Mouse (Mus musculus) liver, adult 2 months (tissue): ENCODE results near the gene Tmeff1. TPM values are rescaled to one million over a fixed set of nuclear protein-coding genes. Genes with fewer than 3 reads are reported as not detected.

ENCODE experiments used
- DNase-seq: peaks from one replicate; pipeline ENCODE4 v3.0.0-alpha.2; 2011; ENCODE audit warnings: low read depth, low spot score; ENCODE audit errors: extremely low read depth
- H3K27ac ChIP-seq: fragments of 200-500 bp; replicated peaks from 2 replicates; pipeline ENCODE4 v1.5.1; 2012; ENCODE audit warnings: low read depth, mild to moderate bottlenecking, control low read depth, inconsistent platforms, low read length; ENCODE audit not compliant: insufficient read depth
- H3K27me3 ChIP-seq: fragments of 200-500 bp; 2 replicates; pipeline ENCODE4 v1.6.1; 2012; ENCODE audit warnings: mild to moderate bottlenecking, moderate library complexity, low read length, inconsistent platforms; ENCODE audit not compliant: control insufficient read depth, insufficient read depth
- H3K36me3 ChIP-seq: fragments of 200-500 bp; 2 replicates; pipeline ENCODE4 v1.6.1; 2012; ENCODE audit warnings: low read length, inconsistent platforms; ENCODE audit not compliant: control insufficient read depth, insufficient read depth
- H3K4me1 ChIP-seq: fragments of 200-500 bp; 2 replicates; pipeline ENCODE4 v1.6.1; 2011; ENCODE audit warnings: low read length; ENCODE audit not compliant: control insufficient read depth, insufficient read depth
- H3K4me3 ChIP-seq: fragments of 200-500 bp; 2 replicates; pipeline ENCODE4 v1.5.1; 2011; ENCODE audit warnings: low read depth, mild to moderate bottlenecking, control low read depth, low read length, moderate library complexity; ENCODE audit not compliant: insufficient read depth
- H3K79me2 ChIP-seq: fragments of 200-500 bp; 2 replicates; pipeline ENCODE4 v1.6.1; 2012; ENCODE audit warnings: inconsistent platforms, mild to moderate bottlenecking, low read length, moderate library complexity; ENCODE audit not compliant: control insufficient read depth, insufficient read depth
- H3K9ac ChIP-seq: fragments of 200-500 bp; 2 replicates; pipeline ENCODE4 v1.6.1; 2012; ENCODE audit warnings: low read depth, mild to moderate bottlenecking, control low read depth, inconsistent platforms, low read length
- CTCF ChIP-seq: fragments of 200-500 bp; IDR thresholded peaks from 2 replicates; pipeline ENCODE4 v1.5.1; 2011; ENCODE audit warnings: low read depth, low read length, control low read depth
- POLR2A ChIP-seq: fragments of 200-500 bp; IDR thresholded peaks from 2 replicates; pipeline ENCODE4 v1.6.1; 2011; ENCODE audit warnings: low read length, control low read depth; ENCODE audit not compliant: insufficient read depth; ENCODE audit errors: extremely low read depth
- WGBS: fragments of 180-500 bp; shearing (Covaris S2); methylation state at CpG from one replicate; pipeline ENCODE4 v1.1.7; 2018; 5-methylcytosine and 5-hydroxymethylcytosine counted together
- polyA plus RNA-seq: library from polyadenylated mRNA; depleted of rRNA; stranded (reverse); fragments of >200 nt; gene quantifications from 2 replicates; pipeline ENCODE4 v1.2.3, GENCODE M21; 2012
- total RNA-seq: library from RNA; depleted of rRNA; stranded (reverse); fragments of >200 nt; gene quantifications from 2 replicates; pipeline ENCODE4 v1.2.3, GENCODE M21; 2014

The Tmeff1 gene
- total and polyA plus RNA-seq, 2 experiments, result 0.09 TPM; not detected in 1

DNA sequence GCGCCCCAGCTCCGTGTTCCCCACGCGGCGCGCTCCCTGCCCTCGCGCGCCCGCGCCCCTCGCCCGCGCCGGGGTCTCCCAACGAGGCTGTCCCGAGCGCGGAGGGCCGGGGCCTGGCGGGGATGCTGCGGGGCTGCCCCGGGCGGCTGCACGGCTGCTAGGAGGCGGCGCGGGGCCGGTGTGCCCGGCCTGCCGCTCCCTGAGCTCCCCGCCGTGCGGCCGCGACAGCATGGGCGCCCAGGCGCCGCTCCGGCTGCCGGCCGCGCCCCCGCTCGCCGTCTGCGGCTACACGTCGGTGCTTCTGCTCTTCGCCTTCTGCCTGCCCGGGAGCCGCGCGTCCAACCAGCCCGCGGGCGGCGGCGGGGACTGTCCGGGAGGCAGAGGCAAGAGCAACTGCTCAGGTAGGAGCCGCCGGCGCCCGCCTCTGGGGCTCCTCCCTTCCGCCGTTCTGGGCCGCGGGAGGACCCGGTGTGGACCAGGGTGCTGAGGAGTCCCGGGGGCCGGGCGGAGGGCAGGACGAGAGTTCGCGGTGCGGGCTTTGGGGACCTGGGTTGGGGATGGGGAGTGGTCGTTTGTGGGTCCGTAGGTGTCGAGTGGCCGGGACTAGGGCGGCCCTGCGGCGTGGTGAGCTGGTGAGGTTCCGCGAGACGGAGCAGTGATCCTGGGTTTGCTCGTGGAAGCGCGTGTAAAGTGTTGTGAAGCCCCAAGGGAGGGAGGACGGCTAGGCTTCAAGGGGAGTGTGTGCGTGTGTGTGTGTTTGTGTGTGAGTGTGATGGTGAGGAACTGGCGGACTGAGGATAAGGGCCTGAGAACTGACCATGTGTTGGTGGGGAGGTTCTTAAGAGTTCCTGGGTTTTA, 496 bp downstream of the Tmeff1 start:
- Histone ChIP-seq H3K79me2 (no peaks in the 10 kb centered on the region), H3K4me3 (peak overlapping the region; percentile 54), H3K4me1 (peaks cover 4% of the 10 kb centered on the region; the same call in 1 of the 2 replicates), H3K9ac (peak overlapping the region; percentile 21; the same call in 1 of the 2 replicates), H3K27me3 (peaks cover 19% of the 10 kb centered on the region), H3K36me3 (no peaks in the 10 kb centered on the region), H3K27ac (no peak overlapping the region)
- no peak for DNase-seq
- TF ChIP-seq CTCF, result no peak
- no peak for TF ChIP-seq POLR2A
- WGBS, result 2% methylated on average over 82 of the region's 92 CpGs

DNA sequence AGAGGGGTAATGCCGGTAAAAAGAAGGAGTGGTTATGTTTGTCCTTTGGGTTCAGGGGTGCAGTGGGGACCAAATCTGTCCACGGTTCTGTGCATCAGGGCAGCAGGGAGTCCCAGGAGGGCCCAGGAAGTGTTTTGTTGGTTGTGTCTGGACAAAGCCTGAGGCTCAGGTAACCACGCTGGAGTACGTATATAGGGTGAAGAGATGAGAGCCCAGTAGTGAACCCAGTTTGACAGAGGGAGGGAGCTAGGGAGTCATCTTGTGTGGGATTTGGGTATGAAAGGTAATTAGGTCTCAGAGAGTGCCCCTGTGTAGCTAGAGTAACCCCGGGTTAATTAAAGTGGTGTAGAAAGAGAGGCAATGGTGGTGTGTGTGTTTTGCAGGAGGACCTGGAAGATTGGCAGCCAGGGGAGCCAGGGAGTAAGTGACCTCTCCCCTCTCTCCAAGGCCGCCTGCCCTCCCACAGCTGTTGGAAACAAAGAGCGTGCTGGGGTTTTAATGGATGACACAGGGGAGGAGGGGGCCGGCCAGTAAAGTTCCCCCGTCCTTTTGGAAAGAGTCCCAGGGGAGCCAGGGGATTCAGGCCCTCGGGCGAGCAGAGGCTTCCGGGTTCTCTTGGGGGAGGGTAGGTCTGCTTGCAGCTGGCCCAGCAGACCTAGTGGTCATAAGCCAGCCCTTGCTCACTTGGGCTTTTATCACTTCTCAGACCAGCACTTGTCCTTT, 1.3 kb downstream of the Tmeff1 start:
- no peak overlapping the region for H3K27ac ChIP-seq
- WGBS, result 46% methylated on average over 12 of the region's 12 CpGs
- H3K9ac ChIP-seq, result no peak overlapping the region
- TF ChIP-seq CTCF, result no peak
- TF ChIP-seq POLR2A, result no peak
- no peaks in the 10 kb centered on the region for H3K79me2 ChIP-seq
- H3K27me3 ChIP-seq, result peaks cover 19% of the 10 kb centered on the region
- peaks cover 4% of the 10 kb centered on the region; the same call in 1 of the 2 replicates for H3K4me1 ChIP-seq
- no peak overlapping the region for H3K4me3 ChIP-seq
- H3K36me3 ChIP-seq, result no peaks in the 10 kb centered on the region
- no peak for DNase-seq

DNA sequence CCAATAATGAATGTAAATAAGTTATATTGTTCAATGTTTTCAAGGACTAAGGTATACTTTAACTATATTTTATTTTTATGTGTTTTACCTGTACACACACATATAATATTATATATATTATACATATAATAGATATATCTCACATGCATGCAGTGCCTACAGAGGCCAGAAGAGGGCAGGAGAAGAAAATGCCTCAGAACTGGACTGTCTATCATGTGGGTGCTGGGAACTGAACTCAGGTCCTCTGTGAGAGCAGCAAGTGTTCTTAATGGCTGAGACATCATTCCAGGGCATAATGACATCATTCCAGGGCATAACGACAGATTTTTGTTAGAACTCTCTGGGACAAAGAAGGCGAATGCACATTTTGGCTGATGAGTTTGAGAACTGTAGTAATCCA, 2.6 kb downstream of the Tmeff1 start:
- peaks cover 4% of the 10 kb centered on the region; the same call in 1 of the 2 replicates for H3K4me1 ChIP-seq
- WGBS, result 97% methylated on average over 2 of the region's 2 CpGs
- DNase-seq, result no peak
- peaks cover 19% of the 10 kb centered on the region for H3K27me3 ChIP-seq
- no peak overlapping the region for H3K9ac ChIP-seq
- no peaks in the 10 kb centered on the region for H3K36me3 ChIP-seq
- H3K79me2 ChIP-seq, result no peaks in the 10 kb centered on the region
- H3K4me3 ChIP-seq, result no peak overlapping the region
- TF ChIP-seq CTCF (no peak), POLR2A (no peak)
- H3K27ac ChIP-seq, result no peak overlapping the region

DNA sequence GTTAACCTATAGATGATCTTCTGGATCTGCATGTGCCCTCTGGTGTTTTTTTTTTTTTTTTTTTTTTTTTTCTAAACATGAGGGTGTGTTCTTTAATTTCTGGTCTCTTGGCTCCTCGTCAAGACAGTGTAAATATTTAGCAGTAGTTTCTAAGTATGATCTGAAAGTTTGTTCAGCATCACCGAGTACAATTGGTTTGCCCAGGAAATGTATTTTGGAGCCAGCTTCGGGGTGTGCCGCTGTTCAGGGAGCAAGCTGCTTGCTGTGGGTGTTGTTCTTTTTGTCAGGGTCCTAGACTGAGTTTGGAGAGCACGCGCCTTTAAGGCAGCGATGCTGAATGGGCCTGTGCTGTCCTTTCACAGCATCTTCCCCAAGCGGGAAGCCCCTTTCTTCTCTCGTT, 3.6 kb downstream of the Tmeff1 start:
- TF ChIP-seq POLR2A (no peak), CTCF (no peak)
- no peak overlapping the region for H3K9ac ChIP-seq
- no peak overlapping the region for H3K4me3 ChIP-seq
- WGBS, result 47% methylated on average over 9 of the region's 9 CpGs
- no peaks in the 10 kb centered on the region for H3K79me2 ChIP-seq
- H3K27me3 ChIP-seq, result peaks cover 19% of the 10 kb centered on the region
- H3K27ac ChIP-seq, result no peak overlapping the region
- H3K4me1 ChIP-seq, result peaks cover 4% of the 10 kb centered on the region; the same call in 1 of the 2 replicates
- DNase-seq, result no peak
- H3K36me3 ChIP-seq, result no peaks in the 10 kb centered on the region

DNA sequence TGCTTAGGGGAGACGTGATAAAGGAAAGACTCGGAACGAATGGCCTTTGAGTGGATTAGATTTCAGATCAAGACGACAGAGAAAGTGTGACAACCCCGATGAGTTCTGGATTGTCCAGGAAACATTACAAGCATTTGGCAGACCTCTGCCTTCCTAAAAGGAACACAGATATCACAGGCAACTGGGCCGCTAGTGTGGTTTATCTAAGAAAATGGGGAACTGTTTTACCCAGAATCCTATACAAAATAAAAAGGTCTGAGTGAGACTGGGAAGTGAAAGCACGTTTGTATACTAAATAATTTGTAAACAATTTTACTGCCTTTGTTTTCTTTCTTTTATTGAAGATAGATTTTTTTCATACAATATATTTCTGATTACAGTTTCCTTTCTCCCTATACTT, 5.9 kb downstream of the Tmeff1 start:
- TF ChIP-seq CTCF, result no peak
- peaks cover 6% of the 10 kb centered on the region; the same call in 1 of the 2 replicates for H3K27me3 ChIP-seq
- peak; percentile 9 for DNase-seq
- H3K4me1 ChIP-seq, result no peaks in the 10 kb centered on the region
- no peaks in the 10 kb centered on the region for H3K79me2 ChIP-seq
- no peak overlapping the region for H3K9ac ChIP-seq
- H3K27ac ChIP-seq, result no peak overlapping the region
- no peaks in the 10 kb centered on the region for H3K36me3 ChIP-seq
- 67% methylated on average over 7 of the region's 7 CpGs for WGBS
- H3K4me3 ChIP-seq, result no peak overlapping the region

DNA sequence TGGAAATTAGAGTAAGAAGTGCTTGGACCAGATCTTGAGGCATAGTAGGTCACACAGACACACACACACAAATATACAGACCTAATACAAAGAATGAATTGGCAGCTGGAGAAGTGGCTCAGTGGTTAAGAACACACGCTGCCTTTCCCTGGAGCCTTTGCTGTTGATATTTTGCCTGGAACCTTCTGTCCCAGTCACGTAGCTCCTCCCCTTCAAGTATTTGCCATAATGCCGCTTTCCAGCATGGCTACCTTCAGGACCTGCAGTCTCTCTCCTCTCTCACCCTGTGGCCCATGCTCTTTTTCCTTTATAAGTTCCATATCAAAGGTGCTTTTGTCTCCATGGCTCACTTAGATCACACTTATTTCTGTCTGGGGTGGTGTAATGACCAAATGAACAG, 6.4 kb downstream of the Tmeff1 start:
- H3K4me3 ChIP-seq, result no peak overlapping the region
- H3K27ac ChIP-seq, result no peak overlapping the region
- H3K4me1 ChIP-seq, result no peaks in the 10 kb centered on the region
- no peak for DNase-seq
- no peak overlapping the region for H3K9ac ChIP-seq
- WGBS, result 87% methylated on average over 3 of the region's 3 CpGs
- H3K79me2 ChIP-seq, result no peaks in the 10 kb centered on the region
- TF ChIP-seq CTCF, result no peak
- TF ChIP-seq POLR2A, result no peak
- peaks cover 3% of the 10 kb centered on the region; the same call in 1 of the 2 replicates for H3K27me3 ChIP-seq
- no peaks in the 10 kb centered on the region for H3K36me3 ChIP-seq
